Mouse (Mus musculus) cerebellum, adult 11-12 months (tissue): ENCODE measurements at regions not wholly inside any gene's neighbourhood (a gene's known extent, or its start where the extent isn't known, plus 50 kb on each side); places are given as distances from the start of the nearest gene placed in this dataset.
"Not testable (repeated sequence)": the region's sequence is repeated elsewhere in the genome, so short reads cannot be mapped to it uniquely, and the experiment has no call there.

Experiments used
- DNase-seq: peaks from one replicate; pipeline ENCODE4 v3.0.0; 2022

DNA sequence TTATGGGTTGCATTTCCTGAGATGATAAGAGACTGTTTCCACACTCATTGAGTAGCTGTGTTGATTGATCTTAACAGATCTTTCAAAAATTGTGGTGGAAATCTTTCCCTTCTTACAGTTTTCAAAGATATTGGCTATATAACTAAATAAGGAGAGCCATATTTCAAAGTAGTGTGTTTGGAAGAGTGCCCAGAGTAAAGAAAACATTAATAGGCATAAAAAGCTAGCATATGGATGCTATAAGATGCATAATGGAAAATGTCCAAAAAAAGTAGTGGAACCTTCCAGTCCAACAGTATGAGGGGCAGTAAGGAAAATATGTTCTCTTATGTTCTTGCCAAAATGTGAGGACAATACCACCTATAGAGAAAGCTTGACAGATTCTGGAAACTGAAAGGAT, 137.2 kb upstream of the Speer3 start:
- no peak for DNase-seq

DNA sequence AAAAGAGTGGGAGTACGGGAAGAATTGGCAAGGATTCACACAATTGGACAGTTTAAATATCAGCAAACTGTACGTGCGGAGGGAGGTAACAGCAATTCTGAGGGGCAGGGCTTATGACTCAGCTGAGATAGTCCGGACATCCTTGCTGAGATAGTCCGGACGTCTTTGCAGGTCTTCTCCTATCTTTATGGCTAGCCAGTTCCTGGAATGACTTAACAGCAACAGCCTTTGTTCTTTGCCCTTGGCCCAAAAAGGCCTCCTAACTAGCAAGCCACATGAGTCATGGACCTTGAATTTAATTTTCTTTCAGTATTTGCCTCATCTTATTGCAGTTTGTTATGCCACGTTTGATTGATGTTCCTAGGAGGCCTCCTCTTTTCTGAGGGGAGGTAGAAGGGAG, 133.1 kb upstream of the Speer3 start:
- DNase-seq = not testable (repeated sequence)

DNA sequence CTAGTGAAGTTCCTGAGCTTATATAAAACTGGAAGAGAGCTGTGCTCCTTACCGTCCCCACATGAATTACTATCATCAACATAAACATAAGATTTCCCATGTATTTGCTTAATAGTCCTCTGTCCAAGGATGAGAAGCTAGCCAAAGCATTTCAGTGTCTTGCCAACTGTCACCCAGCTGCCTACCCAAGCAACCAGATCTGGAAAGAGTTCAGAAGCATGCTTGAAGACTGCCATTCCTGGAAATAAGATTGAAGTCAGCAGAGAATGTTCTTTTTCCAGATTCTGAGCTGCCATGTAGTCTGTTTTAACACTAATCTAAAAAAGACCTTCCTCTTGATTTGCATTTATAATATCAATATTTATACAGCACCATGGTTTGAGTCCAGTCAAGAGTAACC, 131.9 kb upstream of the Speer3 start:
- no peak for DNase-seq

DNA sequence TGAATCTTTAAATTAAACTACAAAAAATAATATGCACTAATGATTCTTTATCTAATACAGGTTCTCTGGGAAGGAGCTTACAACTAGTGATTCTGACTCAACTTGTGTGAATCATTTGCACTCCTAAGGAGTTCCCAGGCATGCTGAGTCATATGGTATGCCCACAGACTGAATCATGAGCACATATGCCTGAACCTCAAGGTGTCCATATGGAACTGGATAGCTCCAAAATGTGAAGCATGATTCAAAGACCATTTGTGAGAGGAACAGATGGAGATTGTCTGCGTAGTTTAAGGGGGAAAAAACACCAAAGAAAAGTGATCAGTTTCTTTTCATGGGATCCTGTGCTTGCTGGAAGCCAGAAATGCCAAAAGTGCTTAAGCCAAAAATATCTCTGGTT, 124.0 kb upstream of the Speer3 start:
- DNase-seq = peak; percentile 9

DNA sequence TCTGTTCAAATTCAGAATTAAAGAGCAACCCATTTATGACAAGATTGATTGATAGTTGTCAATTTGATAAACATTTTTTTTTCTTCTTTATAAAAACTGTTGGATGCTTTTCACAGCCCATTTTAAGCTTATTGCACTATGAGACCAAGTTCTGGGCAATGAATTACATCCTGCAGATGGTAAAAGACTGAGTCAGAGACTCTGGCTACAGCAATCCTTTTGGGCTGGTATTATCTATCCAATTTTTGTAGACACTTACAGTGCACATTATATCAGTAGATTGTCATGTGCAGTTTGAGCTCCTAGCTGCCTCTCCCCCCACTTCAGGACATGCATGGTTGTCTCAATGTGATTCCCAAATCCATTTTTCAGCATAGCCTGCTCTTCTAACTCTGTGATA, 122.6 kb upstream of the Speer3 start:
- no peak for DNase-seq

DNA sequence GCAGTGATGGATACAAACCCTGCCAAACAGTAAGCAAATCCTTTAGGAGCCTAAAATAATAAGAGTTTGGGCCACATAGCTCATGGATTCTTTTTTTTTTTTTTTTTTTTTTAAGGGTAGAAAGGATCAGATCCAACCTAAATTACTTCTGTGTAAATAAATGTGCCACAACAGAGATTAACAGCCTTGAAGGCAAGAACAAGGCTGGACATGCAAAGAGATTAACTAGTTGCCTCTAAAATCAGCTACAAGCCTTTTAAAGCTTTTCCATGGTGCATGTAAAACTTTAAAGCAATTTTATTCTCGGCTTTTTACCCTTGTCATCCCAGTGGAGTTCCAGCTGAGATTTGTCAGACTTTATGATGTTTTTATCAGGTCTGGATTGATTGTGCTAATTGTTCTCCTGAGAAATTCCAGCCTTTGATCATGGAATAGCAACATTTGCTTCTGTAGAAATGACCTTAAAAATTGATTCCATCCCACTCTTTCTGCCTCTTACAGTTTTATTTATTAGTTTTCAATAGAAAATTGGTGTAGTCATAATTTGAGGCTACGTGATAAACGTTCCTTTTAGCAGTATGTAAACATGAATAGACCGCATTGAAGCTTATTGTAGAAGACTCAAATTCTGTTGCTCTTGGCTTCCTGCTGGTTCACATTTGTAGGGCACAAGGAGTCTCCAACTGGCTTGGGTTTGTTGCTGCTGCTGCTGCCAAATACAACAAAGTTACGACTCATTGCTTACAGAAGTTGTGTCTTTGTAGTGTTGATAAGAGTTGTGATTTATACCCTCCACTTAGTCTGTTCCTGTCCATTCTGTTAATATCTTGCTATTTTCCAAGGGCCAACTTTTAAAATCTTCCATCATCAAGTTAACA, 100.3 kb upstream of the Speer3 start:
- DNase-seq = no peak

DNA sequence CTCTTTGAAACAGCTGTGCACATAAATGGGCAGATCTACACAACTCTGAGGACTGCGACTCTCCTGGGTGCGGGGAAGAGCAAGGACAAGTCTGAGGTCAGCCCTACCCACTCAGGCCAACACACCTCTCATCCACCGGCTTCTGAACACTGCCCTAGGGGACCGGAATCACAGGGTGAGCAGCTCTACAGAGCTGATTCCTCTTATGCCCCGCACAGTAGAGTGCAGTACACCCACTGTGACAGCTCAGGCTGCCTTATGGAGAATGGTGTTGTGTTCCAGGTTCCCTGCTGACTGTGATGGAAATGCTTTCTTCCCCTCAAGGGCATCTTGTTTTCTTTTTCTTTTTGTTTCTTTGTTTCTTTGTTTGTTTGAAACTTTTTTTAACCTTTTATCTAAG, 96.6 kb upstream of the Speer3 start:
- peak; percentile 1 for DNase-seq
